Mouse (Mus musculus): ENCODE measurements at regions not wholly inside any gene's neighbourhood (a gene's known extent, or its start where the extent isn't known, plus 50 kb on each side); places are given as distances from the start of the nearest gene placed in this dataset.

DNA sequence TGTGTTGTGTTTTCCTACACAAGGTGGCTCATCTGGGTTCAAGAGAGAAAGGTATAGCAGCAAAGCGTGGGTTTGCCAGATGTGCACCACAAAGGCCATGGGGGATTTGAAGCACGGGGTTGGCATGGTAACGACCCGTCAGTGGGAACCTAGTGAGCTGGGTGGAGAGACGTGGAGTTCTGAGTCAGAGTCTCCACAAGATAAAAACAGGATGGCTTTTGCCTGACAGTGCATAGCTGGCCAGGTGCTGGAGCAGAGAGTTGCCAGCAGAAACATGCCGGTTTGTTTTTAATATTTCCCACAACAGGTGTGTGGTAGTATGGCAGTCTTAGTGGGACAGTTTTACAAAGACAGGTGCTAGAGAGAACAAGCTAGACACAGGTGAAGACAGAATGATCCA lies 375.4 kb downstream of the Adamts20 start:
- H3K36me3 ChIP-seq (ENCODE audit: control insufficient read depth, insufficient read depth, low read length), result no peaks in the 10 kb centered on the region
- H3K27ac ChIP-seq (ENCODE audit: low read depth), result no peak overlapping the region
- H3K27me3 ChIP-seq (replicated peaks; ENCODE audit: control insufficient read depth, insufficient read depth, low read length), result no peaks in the 10 kb centered on the region
- 74% methylated on average over 6 of the region's 6 CpGs for WGBS
- DNase-seq (ENCODE audit: low spot score) (no peak), ATAC-seq (replicated peaks; ENCODE audit: low FRiP score, low TSS enrichment, low read depth) (no peak)
- H3K4me1 ChIP-seq (replicated peaks; ENCODE audit: control insufficient read depth, insufficient read depth, low read length), result no peaks in the 10 kb centered on the region
- no peak overlapping the region for H3K9ac ChIP-seq (ENCODE audit: low read length)
- H3K4me2 ChIP-seq (ENCODE audit: low read length), result no peak overlapping the region
- H3K4me3 ChIP-seq (ENCODE audit: low read depth, low read length), result no peak overlapping the region
- H3K9me3 ChIP-seq (ENCODE audit: control insufficient read depth, low read length), result no peaks in the 10 kb centered on the region

- DNase-seq (ENCODE audit: low spot score), result no peak
- ATAC-seq (replicated peaks; ENCODE audit: low FRiP score, low TSS enrichment, low read depth), result no peak
- Histone ChIP-seq H3K9me3 (ENCODE audit: control insufficient read depth, low read length) (no peaks in the 10 kb centered on the region), H3K4me3 (ENCODE audit: low read depth, low read length) (no peak overlapping the region), H3K27ac (ENCODE audit: low read depth) (no peak overlapping the region), H3K4me2 (ENCODE audit: low read length) (no peak overlapping the region), H3K9ac (ENCODE audit: low read length) (no peak overlapping the region), H3K4me1 (replicated peaks; ENCODE audit: control insufficient read depth, insufficient read depth, low read length) (no peaks in the 10 kb centered on the region), H3K36me3 (ENCODE audit: control insufficient read depth, insufficient read depth, low read length) (no peaks in the 10 kb centered on the region), H3K27me3 (replicated peaks; ENCODE audit: control insufficient read depth, insufficient read depth, low read length) (no peaks in the 10 kb centered on the region)
- WGBS, result 82% methylated on average over 4 of the region's 4 CpGs
These were observed 382.8 kb downstream of the Adamts20 start for GRCm38 (mm10) chr15:94082369-94082768.

DNA sequence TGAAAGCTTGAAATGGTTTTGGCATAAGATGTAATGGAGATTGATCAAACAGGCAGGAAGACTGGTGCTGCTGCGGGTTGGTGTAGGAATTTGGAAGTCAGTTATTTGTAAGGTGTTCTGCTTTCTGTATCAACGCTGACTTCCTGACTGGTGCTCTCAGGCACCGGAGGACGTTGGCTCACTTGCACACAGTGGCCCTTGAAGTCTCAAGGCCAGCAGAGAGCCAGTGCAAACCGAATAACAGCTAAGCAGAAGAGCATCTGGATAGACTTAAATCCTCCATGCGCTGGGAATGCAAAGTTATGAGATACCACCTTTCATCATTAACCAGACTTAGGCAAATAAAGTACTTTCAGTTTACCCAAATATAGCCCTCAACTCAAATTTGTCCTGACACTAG lies 388.2 kb downstream of the Adamts20 start:
- no peaks in the 10 kb centered on the region for H3K9me3 ChIP-seq (ENCODE audit: control insufficient read depth, low read length)
- DNase-seq (ENCODE audit: low spot score), result no peak
- no peaks in the 10 kb centered on the region for H3K4me1 ChIP-seq (replicated peaks; ENCODE audit: control insufficient read depth, insufficient read depth, low read length)
- no peak for ATAC-seq (replicated peaks; ENCODE audit: low FRiP score, low TSS enrichment, low read depth)
- H3K9ac ChIP-seq (ENCODE audit: low read length), result no peak overlapping the region
- H3K27me3 ChIP-seq (replicated peaks; ENCODE audit: control insufficient read depth, insufficient read depth, low read length), result no peaks in the 10 kb centered on the region
- WGBS, result 64% methylated on average over 6 of the region's 6 CpGs
- H3K27ac ChIP-seq (ENCODE audit: low read depth), result no peak overlapping the region
- H3K4me3 ChIP-seq (ENCODE audit: low read depth, low read length), result no peak overlapping the region
- no peaks in the 10 kb centered on the region for H3K36me3 ChIP-seq (ENCODE audit: control insufficient read depth, insufficient read depth, low read length)
- no peak overlapping the region for H3K4me2 ChIP-seq (ENCODE audit: low read length)

- Histone ChIP-seq H3K9me3 (ENCODE audit: control insufficient read depth, low read length) (no peaks in the 10 kb centered on the region), H3K4me1 (replicated peaks; ENCODE audit: control insufficient read depth, insufficient read depth, low read length) (no peaks in the 10 kb centered on the region), H3K36me3 (ENCODE audit: control insufficient read depth, insufficient read depth, low read length) (no peaks in the 10 kb centered on the region), H3K27ac (ENCODE audit: low read depth) (no peak overlapping the region), H3K27me3 (replicated peaks; ENCODE audit: control insufficient read depth, insufficient read depth, low read length) (no peaks in the 10 kb centered on the region), H3K9ac (ENCODE audit: low read length) (no peak overlapping the region), H3K4me3 (ENCODE audit: low read depth, low read length) (no peak overlapping the region), H3K4me2 (ENCODE audit: low read length) (no peak overlapping the region)
- no peak for ATAC-seq (replicated peaks; ENCODE audit: low FRiP score, low TSS enrichment, low read depth)
- DNase-seq (ENCODE audit: low spot score), result no peak
- WGBS, result 71% methylated on average over 7 of the region's 7 CpGs
These were observed 390.9 kb downstream of the Adamts20 start for GRCm38 (mm10) chr15:94074161-94074950.

GRCm38 (mm10) chr15:94067721-94068120 lies 397.5 kb downstream of the Adamts20 start:
- no peaks in the 10 kb centered on the region for H3K27me3 ChIP-seq (replicated peaks; ENCODE audit: control insufficient read depth, insufficient read depth, low read length)
- no peak overlapping the region for H3K9ac ChIP-seq (ENCODE audit: low read length)
- no peak for DNase-seq (ENCODE audit: low spot score)
- ATAC-seq (replicated peaks; ENCODE audit: low FRiP score, low TSS enrichment, low read depth), result no peak
- no peak overlapping the region for H3K4me2 ChIP-seq (ENCODE audit: low read length)
- H3K4me1 ChIP-seq (replicated peaks; ENCODE audit: control insufficient read depth, insufficient read depth, low read length), result no peaks in the 10 kb centered on the region
- no peaks in the 10 kb centered on the region for H3K9me3 ChIP-seq (ENCODE audit: control insufficient read depth, low read length)
- H3K36me3 ChIP-seq (ENCODE audit: control insufficient read depth, insufficient read depth, low read length), result no peaks in the 10 kb centered on the region
- no peak overlapping the region for H3K27ac ChIP-seq (ENCODE audit: low read depth)
- no peak overlapping the region for H3K4me3 ChIP-seq (ENCODE audit: low read depth, low read length)
- 85% methylated on average over 3 of the region's 3 CpGs for WGBS

GRCm38 (mm10) chr15:94049638-94050273 lies 415.5 kb downstream of the Adamts20 start:
- Histone ChIP-seq H3K9me3 (ENCODE audit: control insufficient read depth, low read length) (no peaks in the 10 kb centered on the region), H3K27me3 (replicated peaks; ENCODE audit: control insufficient read depth, insufficient read depth, low read length) (no peaks in the 10 kb centered on the region), H3K4me2 (ENCODE audit: low read length) (no peak overlapping the region), H3K4me1 (replicated peaks; ENCODE audit: control insufficient read depth, insufficient read depth, low read length) (peaks cover 7% of the 10 kb centered on the region), H3K36me3 (ENCODE audit: control insufficient read depth, insufficient read depth, low read length) (no peaks in the 10 kb centered on the region), H3K9ac (ENCODE audit: low read length) (no peak overlapping the region), H3K4me3 (ENCODE audit: low read depth, low read length) (no peak overlapping the region), H3K27ac (ENCODE audit: low read depth) (no peak overlapping the region)
- ATAC-seq (replicated peaks; ENCODE audit: low FRiP score, low TSS enrichment, low read depth), result no peak
- 22% methylated on average over 5 of the region's 5 CpGs for WGBS
- no peak for DNase-seq (ENCODE audit: low spot score)

GRCm38 (mm10) chr15:94046186-94046585 lies 419.0 kb downstream of the Adamts20 start:
- DNase-seq (ENCODE audit: low spot score) (no peak), ATAC-seq (replicated peaks; ENCODE audit: low FRiP score, low TSS enrichment, low read depth) (no peak)
- H3K4me1 ChIP-seq (replicated peaks; ENCODE audit: control insufficient read depth, insufficient read depth, low read length), result peaks cover 7% of the 10 kb centered on the region
- H3K27me3 ChIP-seq (replicated peaks; ENCODE audit: control insufficient read depth, insufficient read depth, low read length), result no peaks in the 10 kb centered on the region
- no peak overlapping the region for H3K4me2 ChIP-seq (ENCODE audit: low read length)
- no peak overlapping the region for H3K27ac ChIP-seq (ENCODE audit: low read depth)
- H3K4me3 ChIP-seq (ENCODE audit: low read depth, low read length), result no peak overlapping the region
- no peaks in the 10 kb centered on the region for H3K36me3 ChIP-seq (ENCODE audit: control insufficient read depth, insufficient read depth, low read length)
- no peak overlapping the region for H3K9ac ChIP-seq (ENCODE audit: low read length)
- WGBS, result 86% methylated on average over 6 of the region's 6 CpGs
- peaks cover 4% of the 10 kb centered on the region; the same call in 1 of the 2 replicates for H3K9me3 ChIP-seq (ENCODE audit: control insufficient read depth, low read length)

DNA sequence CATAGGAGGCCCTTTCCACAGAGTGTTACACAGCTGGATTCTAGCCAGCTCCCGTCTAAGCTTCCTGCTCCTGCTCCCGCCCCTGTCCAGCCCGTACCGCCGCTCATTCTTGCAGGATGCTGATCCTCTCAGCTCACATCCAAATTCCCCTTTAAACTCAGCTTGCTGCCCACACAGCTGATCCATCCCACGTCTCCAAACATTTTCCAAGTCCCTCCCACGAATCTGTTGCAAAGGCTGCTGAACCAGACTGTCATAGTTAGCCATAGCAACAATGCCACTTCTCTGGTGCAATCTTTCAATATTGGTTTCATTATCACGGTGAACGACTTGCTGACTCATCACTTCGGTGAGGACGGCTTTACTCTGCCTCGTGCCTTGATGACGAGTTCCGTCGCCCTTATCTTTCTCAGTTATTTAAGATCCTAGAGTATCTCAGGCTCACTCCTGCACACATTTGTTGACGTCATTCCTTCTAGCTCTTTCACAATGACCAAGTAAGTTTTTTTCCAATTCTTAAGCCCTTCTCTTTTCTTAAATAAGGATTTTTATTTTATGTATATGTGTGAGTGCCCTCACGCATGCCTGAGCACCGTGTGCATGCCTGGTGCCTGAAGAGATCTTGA lies 420.0 kb downstream of the Adamts20 start:
- 61% methylated on average over 18 of the region's 18 CpGs for WGBS
- no peak for ATAC-seq (replicated peaks; ENCODE audit: low FRiP score, low TSS enrichment, low read depth)

More for the DNA sequence above, 420.0 kb downstream of the Adamts20 start:
- no peak for DNase-seq (ENCODE audit: low spot score)
- Histone ChIP-seq H3K27me3 (replicated peaks; ENCODE audit: control insufficient read depth, insufficient read depth, low read length) (no peaks in the 10 kb centered on the region), H3K27ac (ENCODE audit: low read depth) (no peak overlapping the region), H3K4me2 (ENCODE audit: low read length) (no peak overlapping the region), H3K4me3 (ENCODE audit: low read depth, low read length) (no peak overlapping the region), H3K9me3 (ENCODE audit: control insufficient read depth, low read length) (peaks cover 4% of the 10 kb centered on the region; the same call in 1 of the 2 replicates), H3K9ac (ENCODE audit: low read length) (no peak overlapping the region), H3K4me1 (replicated peaks; ENCODE audit: control insufficient read depth, insufficient read depth, low read length) (peaks cover 7% of the 10 kb centered on the region), H3K36me3 (ENCODE audit: control insufficient read depth, insufficient read depth, low read length) (no peaks in the 10 kb centered on the region)

All from intestine, embryonic 14.5 days (tissue).